ENCODE assay signal across 28 mouse cellular contexts in genomic region chr14:56062213-56062612, GRCm38 (mm10). TPM values are rescaled to one million over a fixed set of nuclear protein-coding genes. Genes with fewer than 3 reads are reported as not detected.
"Had no signal": no experiment of that assay in that cellular context is flagged by ENCODE, and none has a peak within 500 bp of the region (broad histone marks: within the 10 kb centered on the region; RNA-seq: fewer than 3 reads in every experiment).

TSS of gene Mcpt4 (minus strand) at chr14:56062313.

RNA-seq across cellular contexts. Expression of gene Mcpt4, which starts in this region (rescaled TPM):
- total RNA-seq: left cerebral cortex, postnatal 10 days; left cerebral cortex, postnatal 14 days; left cerebral cortex, postnatal 25 days; left cerebral cortex, postnatal 36 days; liver, adult 2 months; megakaryocyte progenitor cell, adult 5-6 weeks; megakaryocyte, adult 5-6 weeks; megakaryocyte-erythroid progenitor cell, adult 5-6 weeks; monocyte, adult 5-6 weeks had no signal
- polyA plus RNA-seq: limb, embryonic 10.5 days; limb, embryonic 11.5 days; limb, embryonic 12.5 days; liver, adult 2 months; liver, embryonic 11.5 days; liver, embryonic 12.5 days; liver, embryonic 13.5 days; liver, embryonic 15.5 days; liver, embryonic 16.5 days; lung, embryonic 14.5 days; macrophage; midbrain, embryonic 10.5 days; midbrain, embryonic 11.5 days; midbrain, embryonic 12.5 days; midbrain, embryonic 13.5 days; midbrain, embryonic 14.5 days; midbrain, embryonic 16.5 days; midbrain, postnatal 0 days; neural tube, embryonic 11.5 days; neural tube, embryonic 12.5 days had no signal
